Mouse (Mus musculus): ENCODE results near the gene Tmem88b. TPM values are rescaled to one million over a fixed set of nuclear protein-coding genes. Genes with fewer than 3 reads are reported as not detected.
"Not testable (repeated sequence)": the region's sequence is repeated elsewhere in the genome, so short reads cannot be mapped to it uniquely, and the experiment has no call there.

Gene Tmem88b
- total and polyA plus RNA-seq, 2 experiments from 2014 or later: 2.9 to 4.2 TPM

DNA sequence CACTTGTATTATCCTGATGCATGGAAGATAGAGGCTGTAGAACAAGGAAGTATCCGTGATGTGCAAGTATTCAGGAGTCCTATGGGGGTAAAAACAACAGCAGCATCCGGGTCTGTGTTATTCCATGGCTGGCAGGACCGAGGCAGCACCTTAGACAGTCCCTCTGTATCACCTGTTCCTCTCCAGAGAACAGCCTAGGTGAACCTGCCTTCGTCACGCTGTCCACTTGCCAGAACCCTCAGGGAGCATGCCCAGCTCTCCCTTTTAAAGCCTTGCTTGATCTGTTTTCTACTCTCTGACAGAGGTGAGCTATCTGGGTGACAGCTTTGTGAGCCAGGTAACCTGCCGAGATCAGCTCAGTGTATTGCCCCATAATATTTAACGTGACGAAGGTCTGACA is 41.2 kb downstream of the Tmem88b start:
- H3K4me3 ChIP-seq (ENCODE audit: low read depth, low read length): no peak overlapping the region
- 85% methylated on average over 8 of the region's 8 CpGs for WGBS
- peaks cover 93% of the 10 kb centered on the region for H3K36me3 ChIP-seq (replicated peaks; ENCODE audit: control insufficient read depth, insufficient read depth, low read length)
- no peak for TF ChIP-seq CTCF (IDR thresholded peaks at IDR 0.05; ENCODE audit: low read depth)
- no peak for TF ChIP-seq EP300 (IDR thresholded peaks at IDR 0.05; ENCODE audit: low read depth)
- H3K27me3 ChIP-seq (ENCODE audit: control insufficient read depth, insufficient read depth, low read length): no peaks in the 10 kb centered on the region
- H3K4me1 ChIP-seq (ENCODE audit: control insufficient read depth, insufficient read depth): no peaks in the 10 kb centered on the region
- no peak overlapping the region for H3K9ac ChIP-seq (replicated peaks; ENCODE audit: low read depth, low read length)
- ATAC-seq (ENCODE audit: insufficient read depth, low read depth) (no peak), DNase-seq (ENCODE audit: low spot score) (no peak)
- no peaks in the 10 kb centered on the region for H3K9me3 ChIP-seq (replicated peaks; ENCODE audit: control insufficient read depth, low read length)
- H3K4me2 ChIP-seq (ENCODE audit: low read depth, low read length): no peak overlapping the region
- H3K27ac ChIP-seq (ENCODE audit: low read depth): no peak overlapping the region

DNA sequence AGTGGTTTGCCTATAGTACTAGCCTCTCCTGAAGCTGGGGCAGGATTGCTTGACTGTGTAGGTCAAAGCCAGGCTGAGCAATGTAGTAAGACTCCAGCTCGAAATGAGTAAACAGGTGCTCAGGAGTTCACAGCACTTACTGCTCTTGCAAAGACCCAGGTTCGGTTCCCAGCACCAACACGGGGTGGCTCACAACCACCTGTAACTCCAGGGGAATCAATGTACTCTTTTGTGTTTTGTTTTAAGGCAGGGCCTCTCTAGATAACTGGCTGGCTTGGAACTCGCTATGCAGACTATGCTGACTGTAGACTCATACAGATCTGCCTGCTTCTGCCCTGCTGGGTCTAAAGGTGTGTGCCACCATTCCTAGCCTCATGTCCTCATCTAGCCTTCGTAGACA is 43.0 kb downstream of the Tmem88b start:
- WGBS: 95% methylated on average over 5 of the region's 5 CpGs
- Histone ChIP-seq H3K27ac (ENCODE audit: low read depth) (no peak overlapping the region), H3K4me3 (ENCODE audit: low read depth, low read length) (no peak overlapping the region), H3K9me3 (replicated peaks; ENCODE audit: control insufficient read depth, low read length) (no peaks in the 10 kb centered on the region), H3K27me3 (ENCODE audit: control insufficient read depth, insufficient read depth, low read length) (no peaks in the 10 kb centered on the region), H3K9ac (replicated peaks; ENCODE audit: low read depth, low read length) (no peak overlapping the region), H3K36me3 (replicated peaks; ENCODE audit: control insufficient read depth, insufficient read depth, low read length) (peaks cover 75% of the 10 kb centered on the region), H3K4me2 (ENCODE audit: low read depth, low read length) (no peak overlapping the region), H3K4me1 (ENCODE audit: control insufficient read depth, insufficient read depth) (no peaks in the 10 kb centered on the region)
- no peak for TF ChIP-seq EP300 (IDR thresholded peaks at IDR 0.05; ENCODE audit: low read depth)
- TF ChIP-seq CTCF (IDR thresholded peaks at IDR 0.05; ENCODE audit: low read depth): no peak
- ATAC-seq (ENCODE audit: insufficient read depth, low read depth) (no peak), DNase-seq (ENCODE audit: low spot score) (no peak)

DNA sequence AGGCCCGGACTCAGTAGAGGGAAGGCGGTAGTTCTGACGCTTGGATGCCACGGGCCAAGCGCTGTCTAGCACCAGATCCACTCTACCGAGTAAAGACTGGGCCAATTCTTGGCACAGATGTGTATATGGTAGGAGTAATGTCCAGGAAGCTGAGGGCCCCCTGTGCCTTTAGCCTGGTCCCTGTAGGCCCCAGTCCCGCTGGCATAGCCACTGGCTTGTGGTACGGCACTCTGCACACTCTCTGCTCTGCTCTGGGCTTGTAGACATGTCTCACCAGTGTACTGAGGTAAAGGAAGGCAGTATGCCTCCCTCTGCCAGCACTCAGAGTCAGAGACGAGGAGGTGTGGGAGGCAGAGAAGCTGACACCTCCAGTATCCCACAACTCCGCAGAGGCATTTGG is 45.0 kb downstream of the Tmem88b start:
- H3K36me3 ChIP-seq (replicated peaks; ENCODE audit: control insufficient read depth, insufficient read depth, low read length): peaks cover 62% of the 10 kb centered on the region

DNA sequence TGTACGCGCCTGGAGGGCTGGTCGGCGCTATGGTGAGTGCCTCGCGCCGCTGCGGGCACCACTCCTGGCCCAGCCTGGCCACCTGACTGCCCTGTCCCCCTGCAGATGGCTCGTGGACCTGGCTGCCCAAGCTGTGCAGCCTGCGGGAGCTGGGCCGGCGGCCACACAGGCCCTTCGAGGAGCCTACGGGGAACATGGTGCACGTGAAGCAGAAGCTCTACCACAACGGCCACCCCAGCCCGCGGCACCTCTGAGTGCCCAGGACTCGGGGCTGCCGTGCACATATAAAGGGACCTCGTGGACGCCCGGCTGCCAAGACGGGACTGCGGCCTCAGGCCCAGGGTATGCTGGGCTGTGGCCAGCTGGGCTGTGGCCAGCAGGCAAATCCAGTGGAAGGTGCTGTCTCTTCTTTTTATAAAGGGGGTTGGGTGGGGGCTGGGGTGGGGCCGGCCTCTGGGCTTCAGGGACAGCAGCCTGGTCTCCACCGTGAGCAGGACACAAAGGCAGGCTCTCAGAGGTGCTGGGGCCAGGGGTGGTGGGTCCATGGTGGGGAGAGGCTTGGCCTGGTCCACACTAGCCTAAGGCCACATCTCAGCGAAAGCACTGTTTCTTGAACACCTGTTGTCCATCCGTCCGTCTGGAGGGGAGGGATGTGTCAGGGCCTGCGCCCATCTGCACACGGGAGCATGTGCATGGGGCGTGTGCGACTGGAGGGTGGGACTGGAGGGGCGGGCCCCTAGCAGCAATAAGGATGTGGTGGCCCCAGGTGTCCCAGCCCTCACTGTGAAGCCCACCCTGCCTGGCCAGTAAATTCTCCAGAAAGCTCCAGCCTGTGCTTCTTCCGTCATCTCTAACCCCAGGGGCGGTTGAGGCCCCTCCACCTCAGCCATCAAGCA is 45.7 kb downstream of the Tmem88b start:
- Histone ChIP-seq H3K9ac (replicated peaks; ENCODE audit: low read depth, low read length) (no peak overlapping the region; the same call in 1 of the 2 replicates), H3K27me3 (ENCODE audit: control insufficient read depth, insufficient read depth, low read length) (no peaks in the 10 kb centered on the region), H3K4me2 (ENCODE audit: low read depth, low read length) (no peak overlapping the region), H3K4me3 (ENCODE audit: low read depth, low read length) (no peak overlapping the region), H3K4me1 (ENCODE audit: control insufficient read depth, insufficient read depth) (peaks cover 6% of the 10 kb centered on the region), H3K36me3 (replicated peaks; ENCODE audit: control insufficient read depth, insufficient read depth, low read length) (peaks cover 55% of the 10 kb centered on the region), H3K9me3 (replicated peaks; ENCODE audit: control insufficient read depth, low read length) (no peaks in the 10 kb centered on the region), H3K27ac (ENCODE audit: low read depth) (no peak overlapping the region)
- ATAC-seq (ENCODE audit: insufficient read depth, low read depth) (peak; percentile 51), DNase-seq (ENCODE audit: low spot score) (peak; percentile 25)
- no peak for TF ChIP-seq CTCF (IDR thresholded peaks at IDR 0.05; ENCODE audit: low read depth)
- TF ChIP-seq EP300 (IDR thresholded peaks at IDR 0.05; ENCODE audit: low read depth): no peak
- 63% methylated on average over 36 of the region's 37 CpGs for WGBS

More for the DNA sequence above, 45.0 kb downstream of the Tmem88b start:
- not testable (repeated sequence) for H3K4me3 ChIP-seq (ENCODE audit: low read depth, low read length); ATAC-seq (ENCODE audit: insufficient read depth, low read depth); H3K4me1 ChIP-seq (ENCODE audit: control insufficient read depth, insufficient read depth); H3K9ac ChIP-seq (replicated peaks; ENCODE audit: low read depth, low read length); H3K9me3 ChIP-seq (replicated peaks; ENCODE audit: control insufficient read depth, low read length); H3K4me2 ChIP-seq (ENCODE audit: low read depth, low read length); DNase-seq (ENCODE audit: low spot score); H3K27ac ChIP-seq (ENCODE audit: low read depth); H3K27me3 ChIP-seq (ENCODE audit: control insufficient read depth, insufficient read depth, low read length)
- 81% methylated on average over 10 of the region's 10 CpGs for WGBS

DNA sequence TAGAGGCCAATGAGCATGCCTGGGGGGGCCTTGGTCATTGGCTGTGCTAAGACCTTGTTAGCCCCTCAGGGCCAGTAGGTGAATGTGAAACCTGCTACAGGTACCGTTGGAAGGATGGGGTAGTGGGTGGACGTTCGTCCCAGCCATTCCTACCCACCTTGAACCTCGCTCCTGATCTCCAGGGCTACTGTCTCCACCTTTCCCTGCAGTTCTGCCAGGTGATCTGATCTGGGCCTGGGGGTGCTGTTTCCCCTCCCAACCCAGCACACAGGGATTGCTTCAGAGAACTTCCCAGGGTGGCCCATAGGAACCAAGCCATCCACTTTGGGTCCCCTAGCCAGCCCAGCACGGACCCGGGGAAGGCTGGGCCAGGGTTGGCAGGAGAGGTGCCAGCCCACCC is 46.5 kb downstream of the Tmem88b start:
- Histone ChIP-seq H3K36me3 (replicated peaks; ENCODE audit: control insufficient read depth, insufficient read depth, low read length) (peaks cover 47% of the 10 kb centered on the region), H3K9me3 (replicated peaks; ENCODE audit: control insufficient read depth, low read length) (no peaks in the 10 kb centered on the region), H3K4me1 (ENCODE audit: control insufficient read depth, insufficient read depth) (peaks cover 6% of the 10 kb centered on the region), H3K9ac (replicated peaks; ENCODE audit: low read depth, low read length) (no peak overlapping the region), H3K27me3 (ENCODE audit: control insufficient read depth, insufficient read depth, low read length) (no peaks in the 10 kb centered on the region), H3K4me3 (ENCODE audit: low read depth, low read length) (no peak overlapping the region), H3K4me2 (ENCODE audit: low read depth, low read length) (no peak overlapping the region), H3K27ac (ENCODE audit: low read depth) (no peak overlapping the region)
- DNase-seq (ENCODE audit: low spot score): no peak
- WGBS: 76% methylated on average over 6 of the region's 6 CpGs
- no peak for TF ChIP-seq CTCF (IDR thresholded peaks at IDR 0.05; ENCODE audit: low read depth)
- ATAC-seq (ENCODE audit: insufficient read depth, low read depth): no peak

DNA sequence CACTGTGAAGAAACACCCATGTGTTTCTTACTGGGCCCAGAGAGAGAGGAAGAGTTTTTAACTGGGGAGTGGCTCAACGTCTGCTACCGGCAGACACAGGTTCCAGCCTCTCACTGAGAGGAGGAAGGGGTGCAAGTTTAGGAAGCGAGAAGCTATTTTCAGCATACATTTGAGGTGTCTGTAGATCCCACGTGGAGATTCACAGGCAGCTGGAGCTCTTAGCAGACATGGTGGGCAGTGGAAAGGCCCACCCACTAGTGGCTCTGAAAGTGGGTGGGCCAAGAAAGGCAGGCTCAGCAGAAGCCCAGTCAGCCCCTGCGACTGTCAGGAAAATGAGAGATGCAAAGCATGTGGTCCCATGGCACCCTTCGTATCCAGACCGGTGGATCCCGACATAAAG is 47.4 kb downstream of the Tmem88b start:
- 43% methylated on average over 8 of the region's 8 CpGs for WGBS
- DNase-seq (ENCODE audit: low spot score) (no peak), ATAC-seq (ENCODE audit: insufficient read depth, low read depth) (no peak)
- H3K4me2 ChIP-seq (ENCODE audit: low read depth, low read length): no peak overlapping the region
- H3K9me3 ChIP-seq (replicated peaks; ENCODE audit: control insufficient read depth, low read length): no peaks in the 10 kb centered on the region
- H3K4me3 ChIP-seq (ENCODE audit: low read depth, low read length): no peak overlapping the region
- H3K36me3 ChIP-seq (replicated peaks; ENCODE audit: control insufficient read depth, insufficient read depth, low read length): peaks cover 39% of the 10 kb centered on the region
- H3K27ac ChIP-seq (ENCODE audit: low read depth): no peak overlapping the region
- no peak overlapping the region for H3K9ac ChIP-seq (replicated peaks; ENCODE audit: low read depth, low read length)
- peaks cover 6% of the 10 kb centered on the region for H3K4me1 ChIP-seq (ENCODE audit: control insufficient read depth, insufficient read depth)
- TF ChIP-seq CTCF (IDR thresholded peaks at IDR 0.05; ENCODE audit: low read depth) (no peak), EP300 (IDR thresholded peaks at IDR 0.05; ENCODE audit: low read depth) (no peak)
- no peaks in the 10 kb centered on the region for H3K27me3 ChIP-seq (ENCODE audit: control insufficient read depth, insufficient read depth, low read length)

Measured in heart, postnatal 0 days (tissue).